Mouse (Mus musculus): Measurements from ENCODE around the gene Kif3b.
"Not testable (repeated sequence)": the region's sequence is repeated elsewhere in the genome, so short reads cannot be mapped to it uniquely, and the experiment has no call there.

DNA sequence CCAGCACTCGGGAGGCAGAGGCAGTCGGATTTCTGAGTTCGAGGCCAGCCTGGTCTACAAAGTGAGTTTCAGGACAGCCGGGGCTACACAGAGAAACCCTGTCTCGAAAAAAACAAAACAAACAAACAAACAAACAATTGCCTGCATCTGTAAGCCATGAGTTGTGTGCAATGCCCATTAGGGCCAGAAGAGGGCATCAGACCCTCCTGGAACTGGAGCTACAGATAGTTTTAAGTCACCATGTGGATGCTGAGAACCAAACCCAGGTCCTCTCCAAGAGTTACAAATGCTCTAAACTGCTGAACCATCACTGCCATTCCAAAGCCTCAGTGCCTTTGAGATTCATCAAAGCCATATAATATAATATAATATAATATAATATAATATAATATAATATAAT, 14.4 kb upstream of the Kif3b start:
- TF ChIP-seq CTCF (IDR thresholded peaks at IDR 0.05; ENCODE audit: borderline replicate concordance, extremely low read depth, insufficient read depth, insufficient read length); POLR2A (IDR thresholded peaks at IDR 0.05; ENCODE audit: borderline replicate concordance, extremely low read depth, insufficient read depth, insufficient read length, poor library complexity, severe bottlenecking): not testable (repeated sequence)

Measured in brain, embryonic 14.5 days (tissue).